Mouse (Mus musculus) cortical plate, adult 2 months (tissue): ENCODE results near the gene Dkk2.

Source experiments
- CTCF ChIP-seq: fragments of 200-500 bp; IDR thresholded peaks from 2 replicates; pipeline ENCODE4 v1.5.1; 2011; ENCODE audit warnings: mild to moderate bottlenecking, control low read depth, low read length; ENCODE audit not compliant: insufficient read depth; ENCODE audit errors: extremely low read depth
- POLR2A ChIP-seq: fragments of 200-500 bp; IDR thresholded peaks from 2 replicates; pipeline ENCODE4 v1.6.1; 2011; ENCODE audit warnings: mild to moderate bottlenecking, low read length, control low read depth; ENCODE audit not compliant: insufficient read depth; ENCODE audit errors: extremely low read depth

DNA sequence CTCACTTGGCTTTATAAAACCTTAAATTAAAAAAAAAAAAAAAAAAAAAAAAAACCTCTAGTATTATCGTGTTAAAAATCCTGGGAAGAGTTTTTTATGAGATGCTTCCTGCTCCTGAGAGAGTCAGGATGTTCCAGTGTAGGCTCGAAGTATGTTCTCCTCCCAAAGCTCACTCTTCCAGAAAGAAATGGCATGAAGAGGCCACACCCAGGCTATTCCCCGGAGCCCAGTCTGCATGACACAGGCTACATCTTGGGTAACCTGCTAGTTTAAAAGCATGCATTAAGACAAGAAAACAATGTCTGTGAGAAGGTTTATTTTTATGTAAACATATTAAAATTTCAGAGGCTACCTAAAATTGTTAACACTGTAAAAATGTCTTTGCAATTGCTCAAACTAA, 15.7 kb downstream of the Dkk2 start:
- TF ChIP-seq CTCF = no peak
- TF ChIP-seq POLR2A = no peak
